Mouse (Mus musculus) intestine, embryonic 15.5 days (tissue): ENCODE measurements at regions not wholly inside any gene's neighbourhood (a gene's known extent, or its start where the extent isn't known, plus 50 kb on each side); places are given as distances from the start of the nearest gene placed in this dataset.

Experiments used
- ATAC-seq: fragments of 200-750 bp; cut with Nextera tagmentation; 2 replicates; pipeline ENCODE4 v1.8.0; 2017; ENCODE audit warnings: moderate TSS enrichment, moderate library complexity
- H3K27ac ChIP-seq: fragments of 300-500 bp; sonication (generic); 2 replicates; pipeline ENCODE4 v1.5.1; 2015; ENCODE audit warnings: mild to moderate bottlenecking, inconsistent platforms
- H3K27me3 ChIP-seq: fragments of 300-500 bp; sonication (generic); replicated peaks from 2 replicates; pipeline ENCODE4 v1.6.1; 2015; ENCODE audit warnings: inconsistent platforms
- H3K36me3 ChIP-seq: fragments of 300-500 bp; sonication (generic); 2 replicates; pipeline ENCODE4 v1.6.1; 2015; ENCODE audit warnings: inconsistent platforms
- H3K4me1 ChIP-seq: fragments of 300-500 bp; sonication (generic); replicated peaks from 2 replicates; pipeline ENCODE4 v1.6.1; 2015; ENCODE audit warnings: inconsistent platforms
- H3K4me2 ChIP-seq: fragments of 300-500 bp; sonication (generic); replicated peaks from 2 replicates; pipeline ENCODE4 v1.6.1; 2015; ENCODE audit warnings: mild to moderate bottlenecking, inconsistent platforms
- H3K4me3 ChIP-seq: fragments of 300-500 bp; sonication (generic); replicated peaks from 2 replicates; pipeline ENCODE4 v1.5.1; 2015; ENCODE audit warnings: inconsistent platforms
- H3K9ac ChIP-seq: fragments of 300-500 bp; sonication (generic); 2 replicates; pipeline ENCODE4 v1.6.1; 2015; ENCODE audit warnings: inconsistent platforms
- H3K9me3 ChIP-seq: fragments of 300-500 bp; sonication (generic); 2 replicates; pipeline ENCODE4 v1.6.1; 2016; ENCODE audit warnings: inconsistent platforms
- WGBS: fragments of 180-500 bp; shearing (Covaris S2); methylation state at CpG from one replicate; pipeline ENCODE4 v1.1.7; 2015; 5-methylcytosine and 5-hydroxymethylcytosine counted together

- no peaks in the 10 kb centered on the region for H3K4me1 ChIP-seq
- H3K9me3 ChIP-seq: no peaks in the 10 kb centered on the region
- no peak overlapping the region for H3K27ac ChIP-seq
- 57% methylated on average over 4 of the region's 4 CpGs for WGBS
- H3K36me3 ChIP-seq: no peaks in the 10 kb centered on the region
- H3K9ac ChIP-seq: no peak overlapping the region
- no peaks in the 10 kb centered on the region for H3K27me3 ChIP-seq
- H3K4me2 ChIP-seq: no peak overlapping the region
- no peak overlapping the region for H3K4me3 ChIP-seq
- no peak for ATAC-seq
Observed at GRCm38 (mm10) chr16:65720953-65721352, 94.1 kb upstream of the Vgll3 start.

- H3K9me3 ChIP-seq: no peaks in the 10 kb centered on the region
- no peak overlapping the region for H3K4me2 ChIP-seq
- no peak for ATAC-seq
- no peaks in the 10 kb centered on the region for H3K36me3 ChIP-seq
- no peak overlapping the region for H3K9ac ChIP-seq
- H3K27me3 ChIP-seq: no peaks in the 10 kb centered on the region
- 75% methylated on average over 5 of the region's 5 CpGs for WGBS
- no peak overlapping the region for H3K27ac ChIP-seq
- no peaks in the 10 kb centered on the region for H3K4me1 ChIP-seq
- H3K4me3 ChIP-seq: no peak overlapping the region
Observed at GRCm38 (mm10) chr16:65725559-65726269, 89.3 kb upstream of the Vgll3 start.

- Histone ChIP-seq H3K4me3 (no peak overlapping the region), H3K4me2 (no peak overlapping the region), H3K27ac (no peak overlapping the region), H3K4me1 (no peaks in the 10 kb centered on the region), H3K27me3 (no peaks in the 10 kb centered on the region), H3K36me3 (no peaks in the 10 kb centered on the region), H3K9me3 (no peaks in the 10 kb centered on the region), H3K9ac (no peak overlapping the region)
- no peak for ATAC-seq
- WGBS: 74% methylated on average over 3 of the region's 3 CpGs
Observed at GRCm38 (mm10) chr16:65726289-65726688, 88.8 kb upstream of the Vgll3 start.

GRCm38 (mm10) chr16:65729322-65729721 is 85.7 kb upstream of the Vgll3 start:
- Histone ChIP-seq H3K36me3 (no peaks in the 10 kb centered on the region), H3K9ac (no peak overlapping the region), H3K4me1 (no peaks in the 10 kb centered on the region), H3K27me3 (no peaks in the 10 kb centered on the region), H3K4me2 (no peak overlapping the region), H3K9me3 (no peaks in the 10 kb centered on the region), H3K4me3 (no peak overlapping the region), H3K27ac (no peak overlapping the region)
- 47% methylated on average over 4 of the region's 4 CpGs for WGBS
- ATAC-seq: no peak

GRCm38 (mm10) chr16:65739652-65740051 is 75.4 kb upstream of the Vgll3 start:
- Histone ChIP-seq H3K27ac (no peak overlapping the region), H3K36me3 (no peaks in the 10 kb centered on the region), H3K9me3 (no peaks in the 10 kb centered on the region), H3K27me3 (no peaks in the 10 kb centered on the region), H3K9ac (no peak overlapping the region), H3K4me3 (no peak overlapping the region), H3K4me2 (no peak overlapping the region), H3K4me1 (no peaks in the 10 kb centered on the region)
- ATAC-seq: no peak
- WGBS: 86% methylated on average over 3 of the region's 3 CpGs

GRCm38 (mm10) chr16:65742951-65743350 is 72.1 kb upstream of the Vgll3 start:
- ATAC-seq: no peak
- no peaks in the 10 kb centered on the region for H3K9me3 ChIP-seq
- no peak overlapping the region for H3K4me2 ChIP-seq
- no peak overlapping the region for H3K9ac ChIP-seq
- no peak overlapping the region for H3K4me3 ChIP-seq
- no peaks in the 10 kb centered on the region for H3K36me3 ChIP-seq
- H3K27ac ChIP-seq: no peak overlapping the region
- no peaks in the 10 kb centered on the region for H3K27me3 ChIP-seq
- no peaks in the 10 kb centered on the region for H3K4me1 ChIP-seq

- 49% methylated on average over 2 of the region's 2 CpGs for WGBS
- Histone ChIP-seq H3K9ac (no peak overlapping the region), H3K4me3 (no peak overlapping the region), H3K4me2 (no peak overlapping the region), H3K27me3 (no peaks in the 10 kb centered on the region), H3K9me3 (no peaks in the 10 kb centered on the region), H3K4me1 (no peaks in the 10 kb centered on the region), H3K27ac (no peak overlapping the region), H3K36me3 (no peaks in the 10 kb centered on the region)
- no peak for ATAC-seq
Observed at GRCm38 (mm10) chr16:65755667-65756066, 59.4 kb upstream of the Vgll3 start.
